Mouse (Mus musculus): Measurements from ENCODE around the gene Nr1h3. TPM values are rescaled to one million over a fixed set of nuclear protein-coding genes. Genes with fewer than 3 reads are reported as not detected.

Nr1h3 gene
- total RNA-seq (2023; ENCODE audit: inconsistent age), result 2.1 to 7.0 TPM (median 3.8 TPM) in 4 replicates

GRCm38 (mm10) chr2:91202222-91202971 lies at the start of gene Nr1h3, which contains the start of gene Acp2:
Gene Nr1h3 (minus strand): TSS chr2:91202834.
Gene Acp2 (plus strand): TSS chr2:91202885.

DNA sequence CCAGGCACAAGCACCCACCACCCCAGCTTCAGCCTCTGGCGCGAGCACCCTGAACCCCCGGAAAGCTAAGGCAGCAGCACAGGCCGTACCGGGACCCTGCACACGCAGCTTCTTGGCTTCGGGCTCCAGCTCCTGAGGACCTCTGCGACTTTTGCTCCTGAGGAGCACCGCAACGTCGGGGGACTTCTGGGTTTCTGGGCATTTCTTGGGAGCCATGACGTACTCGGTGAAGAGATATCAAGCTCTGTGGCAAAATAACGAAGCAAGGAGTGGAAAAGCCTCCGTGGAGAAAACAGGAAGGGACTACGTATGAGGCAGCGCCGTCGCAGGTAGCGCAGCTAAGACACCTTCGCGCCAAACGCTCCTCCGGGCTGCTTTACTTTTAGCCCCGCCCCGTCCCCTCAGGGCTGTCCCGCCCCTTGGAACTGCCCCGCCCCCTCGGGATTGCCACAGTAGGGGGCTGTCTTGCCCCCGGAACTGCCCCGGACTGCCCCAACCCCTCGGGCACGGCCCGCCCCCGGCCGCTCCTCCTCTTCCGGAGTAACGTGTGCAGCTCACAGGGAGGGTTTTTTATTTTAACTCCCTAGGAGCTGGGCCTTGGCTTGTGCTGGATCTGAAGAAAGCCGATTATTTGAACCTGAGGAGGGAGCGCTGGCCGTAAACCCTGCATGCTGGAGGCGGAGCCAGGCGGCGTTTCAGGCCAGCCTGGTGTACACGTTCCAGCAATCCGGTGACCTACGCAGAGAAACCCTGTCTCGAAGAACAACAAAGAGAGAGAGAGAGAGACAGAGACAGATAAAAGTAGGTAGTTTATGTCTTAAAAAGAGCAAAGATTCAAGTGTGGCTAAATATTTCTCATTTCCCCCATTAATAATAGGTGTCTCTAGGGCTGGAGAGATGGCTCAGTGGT lies 34.2 kb upstream of the Nr1h3 start, which contains the start of gene Ddb2:
Gene Ddb2 (minus strand): TSS at position 382 of the 910 bp plus-strand sequence.

DNA sequence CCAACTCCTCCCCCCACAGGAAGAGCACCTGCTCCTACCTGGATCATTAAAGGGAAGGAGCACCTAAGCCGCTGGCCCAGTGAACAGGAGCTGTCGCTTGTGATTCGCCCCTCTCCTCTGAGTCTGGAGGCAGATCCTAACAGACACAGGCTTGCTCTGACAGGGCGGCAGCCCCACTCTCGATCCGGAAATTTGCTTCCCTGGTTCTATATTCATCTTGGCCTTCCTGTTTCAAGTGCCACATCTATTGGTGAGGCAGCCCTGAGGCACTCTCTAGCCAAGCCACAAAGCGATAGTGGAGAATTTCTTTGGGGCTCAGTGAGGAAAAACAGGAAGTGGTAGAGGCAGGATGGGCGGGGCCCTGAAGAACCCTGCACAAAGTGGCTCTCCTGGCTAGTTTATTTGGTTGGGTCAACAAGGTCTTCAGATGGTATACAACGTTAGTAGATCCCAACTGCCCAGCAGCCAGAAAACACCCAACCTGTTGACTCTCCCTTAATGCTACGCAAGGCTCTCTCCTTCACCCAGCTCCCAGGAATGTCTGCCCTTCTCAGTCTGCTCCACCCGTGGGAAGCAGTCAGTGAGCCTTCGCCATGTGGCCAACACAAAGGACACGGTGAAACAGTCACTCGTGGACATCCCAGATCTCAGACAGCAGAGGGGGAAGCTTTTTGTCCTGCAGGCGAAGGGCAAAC lies 18.8 kb downstream of the Nr1h3 start, which contains the start of gene Madd:
Gene Madd (minus strand): TSS at position 127 of the 695 bp plus-strand sequence.

Other genes with a start within 250 kb of the Nr1h3 start
- gene Rapsn, start 167.2 kb downstream of the Nr1h3 start, total RNA-seq (2023; ENCODE audit: inconsistent age), result 0.48 to 0.54 TPM in 2 of 4 replicates, not detected in the others
- 106 to 121 TPM (median 114 TPM) in 4 replicates for gene Psmc3, start 148.8 kb downstream of the Nr1h3 start, total RNA-seq (2023; ENCODE audit: inconsistent age)
- 18.6 to 27.1 TPM (median 21.9 TPM) in 4 replicates for gene Slc39a13, start 132.4 kb downstream of the Nr1h3 start, total RNA-seq (2023; ENCODE audit: inconsistent age)
- 93.1 to 119 TPM (median 105 TPM) in 4 replicates for gene Spi1, start 120.4 kb downstream of the Nr1h3 start, total RNA-seq (2023; ENCODE audit: inconsistent age)
- 1.5 to 2.4 TPM (median 1.8 TPM) in 4 replicates for gene Mybpc3, start 84.7 kb downstream of the Nr1h3 start, total RNA-seq (2023; ENCODE audit: inconsistent age)
- gene Madd, start 19.0 kb downstream of the Nr1h3 start, total RNA-seq (2023; ENCODE audit: inconsistent age), result 101 to 108 TPM (median 104 TPM) in 4 replicates
- gene Acp2, start 51 bp upstream of the Nr1h3 start, total RNA-seq (2023; ENCODE audit: inconsistent age), result 3.8 to 4.8 TPM (median 4.2 TPM) in 4 replicates
- gene Ddb2, start 34.1 kb upstream of the Nr1h3 start, total RNA-seq (2023; ENCODE audit: inconsistent age), result 33.6 to 38.6 TPM (median 36.9 TPM) in 4 replicates
- 0.45 to 0.70 TPM (median 0.69 TPM) in 3 of 4 replicates, not detected in the other for gene Pacsin3, start 53.1 kb upstream of the Nr1h3 start, total RNA-seq (2023; ENCODE audit: inconsistent age)
- 146 to 156 TPM (median 152 TPM) in 4 replicates for gene Arfgap2, start 62.1 kb upstream of the Nr1h3 start, total RNA-seq (2023; ENCODE audit: inconsistent age)
- 6.7 to 10.0 TPM (median 7.8 TPM) in 4 replicates for gene 1110051M20Rik, start 241.9 kb upstream of the Nr1h3 start, total RNA-seq (2023; ENCODE audit: inconsistent age)

Data from B cell, adult (primary cell).